Mouse (Mus musculus): Measurements from ENCODE around the gene Zfp341.

- TF ChIP-seq POLR2A (IDR thresholded peaks at IDR 0.05; ENCODE audit: insufficient read depth, low read length) (no peak), CTCF (IDR thresholded peaks at IDR 0.05; ENCODE audit: low read depth, low read length) (no peak)
Observed at GRCm38 (mm10) chr2:154606965-154607364, 6.1 kb upstream of the Zfp341 start.

All from ES-Bruce4 (cell line).